Mouse (Mus musculus): ENCODE results near the gene Zmiz1. TPM values are rescaled to one million over a fixed set of nuclear protein-coding genes. Genes with fewer than 3 reads are reported as not detected.

Gene Zmiz1
- polyA plus RNA-seq, 1 experiment: 34.5 TPM

DNA sequence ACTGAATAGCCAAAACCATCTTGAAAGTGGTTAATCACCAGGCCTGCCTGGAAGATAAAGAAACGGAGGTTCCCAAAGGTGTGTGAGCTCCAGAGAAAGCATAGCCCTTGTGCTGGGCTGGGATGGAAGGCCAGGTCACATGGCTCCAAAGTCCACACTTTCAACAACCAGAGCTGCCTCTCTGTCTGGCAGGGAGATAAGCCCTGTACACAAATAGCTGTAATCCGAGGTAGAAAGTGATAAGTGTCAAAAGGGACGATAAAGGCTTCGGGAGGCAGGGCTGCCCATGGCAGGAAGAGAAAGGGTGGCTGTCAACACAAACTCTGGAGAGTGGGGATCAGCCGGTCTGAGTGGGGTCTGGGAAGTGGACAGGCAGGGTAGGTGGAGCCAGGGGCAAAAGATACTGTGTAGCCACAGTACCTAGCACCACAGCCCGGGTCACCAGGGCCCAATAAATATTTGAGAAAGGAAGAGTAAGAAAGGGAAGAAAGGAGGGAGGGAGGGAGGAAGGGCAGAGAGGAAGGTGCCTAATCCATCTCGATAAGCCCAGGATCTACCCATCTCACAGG is 7.8 kb upstream of the Zmiz1 start:
- no peak overlapping the region for H3K4me3 ChIP-seq
- no peak overlapping the region for H3K4me2 ChIP-seq (ENCODE audit: low read depth)
- H3K36me3 ChIP-seq (ENCODE audit: control insufficient read depth, insufficient read depth): no peaks in the 10 kb centered on the region
- no peaks in the 10 kb centered on the region for H3K79me2 ChIP-seq (ENCODE audit: control insufficient read depth, insufficient read depth)
- TF ChIP-seq POLR2AphosphoS2 (IDR thresholded peaks at IDR 0.05; ENCODE audit: insufficient read length, low read depth): no peak
- no peak for TF ChIP-seq CEBPB (IDR thresholded peaks at IDR 0.05; ENCODE audit: insufficient read depth, poor library complexity, severe bottlenecking)
- no peak for TF ChIP-seq MAX (IDR thresholded peaks at IDR 0.05; ENCODE audit: low read depth)
- no peak for TF ChIP-seq MYOG (IDR thresholded peaks at IDR 0.05; ENCODE audit: control insufficient read depth in 1 of 3, insufficient read depth in 1 of 3, insufficient read length in 2 of 3, low read depth in 2 of 3)
- TF ChIP-seq E2F4 (IDR thresholded peaks at IDR 0.05; ENCODE audit: insufficient read depth): no peak
- TF ChIP-seq MYOD1 (IDR thresholded peaks at IDR 0.05; ENCODE audit: control insufficient read depth in 1 of 3, insufficient read length in 2 of 3, low read depth in 2 of 3): no peak
- no peak for TF ChIP-seq REST (IDR thresholded peaks at IDR 0.05; ENCODE audit: insufficient read depth, insufficient read length)
- no peak overlapping the region for H3ac ChIP-seq (ENCODE audit: control insufficient read depth, insufficient read length)
- no peaks in the 10 kb centered on the region for H3K27me3 ChIP-seq (ENCODE audit: control insufficient read depth, insufficient read depth, insufficient read length)

DNA sequence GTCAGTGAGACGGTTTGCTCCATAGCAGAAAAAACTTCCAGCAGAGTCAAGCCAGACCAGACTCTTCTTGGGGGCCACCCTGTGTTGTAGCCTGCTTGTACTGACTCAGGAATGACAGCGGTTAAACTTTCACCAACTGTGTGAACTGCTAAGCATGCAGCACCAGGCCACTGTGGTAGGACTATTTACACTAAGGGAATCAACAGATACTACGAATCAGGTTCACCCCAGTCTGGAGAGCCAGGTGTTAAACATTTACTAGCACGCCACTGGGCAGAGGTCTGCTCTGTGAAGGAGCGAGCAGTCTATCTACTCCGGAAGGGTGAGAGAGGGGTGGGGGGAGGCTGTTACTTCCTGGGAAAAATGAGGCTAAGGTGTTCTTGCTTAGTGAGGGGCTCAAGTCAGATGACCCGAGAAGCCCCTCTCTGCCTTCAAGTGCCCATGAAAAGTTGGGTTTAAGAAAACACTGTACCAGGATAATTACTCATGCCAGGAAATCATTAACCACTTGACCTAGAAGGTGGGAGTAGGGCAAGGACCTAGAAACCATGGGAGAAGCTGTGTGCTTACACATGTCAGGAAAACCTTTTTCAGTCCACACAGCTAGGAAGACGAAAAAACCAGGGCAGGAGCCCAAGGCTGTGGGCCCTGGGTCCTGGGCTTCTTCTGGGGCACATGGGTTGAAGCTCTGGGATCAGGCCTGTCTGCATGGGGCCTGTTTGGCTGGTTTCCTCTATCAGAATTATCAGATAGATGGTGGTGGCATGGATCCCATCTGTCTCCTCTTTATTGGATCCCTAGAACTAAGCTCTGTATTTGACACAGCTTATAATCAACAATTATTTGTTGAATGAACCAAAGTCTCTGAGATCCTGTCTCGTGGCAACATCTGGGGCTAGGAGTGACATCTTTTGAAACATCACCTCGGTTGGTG is 7.0 kb upstream of the Zmiz1 start:
- H3ac ChIP-seq (ENCODE audit: control insufficient read depth, insufficient read length): no peak overlapping the region
- no peak for TF ChIP-seq TCF3 (IDR thresholded peaks at IDR 0.05; ENCODE audit: insufficient read length, low read depth)
- TF ChIP-seq POLR2A (IDR thresholded peaks at IDR 0.05; ENCODE audit: insufficient read length, low read depth): no peak
- no peak for TF ChIP-seq TCF12 (IDR thresholded peaks at IDR 0.05; ENCODE audit: insufficient read depth, poor library complexity, severe bottlenecking)
- no peak for TF ChIP-seq MAX (IDR thresholded peaks at IDR 0.05; ENCODE audit: low read depth)
- no peak for TF ChIP-seq MYOD1 (IDR thresholded peaks at IDR 0.05; ENCODE audit: control insufficient read depth in 1 of 3, insufficient read length in 2 of 3, low read depth in 2 of 3)
- TF ChIP-seq E2F4 (IDR thresholded peaks at IDR 0.05; ENCODE audit: insufficient read depth): no peak
- no peak for TF ChIP-seq USF1 (IDR thresholded peaks at IDR 0.05; ENCODE audit: low read depth)
- no peak for TF ChIP-seq REST (IDR thresholded peaks at IDR 0.05; ENCODE audit: insufficient read depth, insufficient read length)
- TF ChIP-seq POLR2AphosphoS2 (IDR thresholded peaks at IDR 0.05; ENCODE audit: insufficient read length, low read depth): no peak
- no peak for TF ChIP-seq MYOG (IDR thresholded peaks at IDR 0.05; ENCODE audit: control insufficient read depth in 1 of 3, insufficient read depth in 1 of 3, insufficient read length in 2 of 3, low read depth in 2 of 3)
- no peak for TF ChIP-seq CEBPB (IDR thresholded peaks at IDR 0.05; ENCODE audit: insufficient read depth, poor library complexity, severe bottlenecking)
- no peak for TF ChIP-seq SRF (IDR thresholded peaks at IDR 0.05; ENCODE audit: control insufficient read depth, insufficient read length, low read depth)
- H3K79me2 ChIP-seq (ENCODE audit: control insufficient read depth, insufficient read depth): no peaks in the 10 kb centered on the region
- no peak overlapping the region for H3K4me3 ChIP-seq
- no peaks in the 10 kb centered on the region for H3K27me3 ChIP-seq (ENCODE audit: control insufficient read depth, insufficient read depth, insufficient read length)
- H3K4me2 ChIP-seq (ENCODE audit: low read depth): no peak overlapping the region
- no peaks in the 10 kb centered on the region for H3K36me3 ChIP-seq (ENCODE audit: control insufficient read depth, insufficient read depth)

DNA sequence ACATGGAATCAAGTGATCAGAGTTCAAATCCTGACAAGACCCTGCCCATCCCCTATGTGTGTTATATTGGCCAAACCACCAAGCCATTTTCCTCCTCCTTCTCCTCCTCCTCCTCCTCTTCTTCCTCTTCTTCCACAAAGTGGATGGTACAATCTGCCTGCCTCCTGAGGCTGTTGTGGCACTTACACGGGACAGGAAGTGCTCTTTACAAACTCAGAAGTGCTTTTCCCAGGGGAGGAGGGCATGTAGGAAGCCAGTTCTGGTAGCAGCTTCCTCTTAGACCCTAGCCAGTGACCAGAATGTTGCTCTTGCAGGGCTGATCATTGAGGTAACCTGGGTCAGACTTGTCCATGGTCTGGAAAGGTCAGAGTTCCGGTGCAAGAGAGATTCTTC is 6.4 kb upstream of the Zmiz1 start:
- Histone ChIP-seq H3K4me3 (no peak overlapping the region), H3K4me2 (ENCODE audit: low read depth) (no peak overlapping the region), H3K79me2 (ENCODE audit: control insufficient read depth, insufficient read depth) (no peaks in the 10 kb centered on the region), H3K36me3 (ENCODE audit: control insufficient read depth, insufficient read depth) (no peaks in the 10 kb centered on the region), H3K27me3 (ENCODE audit: control insufficient read depth, insufficient read depth, insufficient read length) (no peaks in the 10 kb centered on the region), H3ac (ENCODE audit: control insufficient read depth, insufficient read length) (no peak overlapping the region)
- TF ChIP-seq POLR2AphosphoS2 (IDR thresholded peaks at IDR 0.05; ENCODE audit: insufficient read length, low read depth) (no peak), MAX (IDR thresholded peaks at IDR 0.05; ENCODE audit: low read depth) (no peak), E2F4 (IDR thresholded peaks at IDR 0.05; ENCODE audit: insufficient read depth) (no peak), MYOD1 (IDR thresholded peaks at IDR 0.05; ENCODE audit: control insufficient read depth in 1 of 3, insufficient read length in 2 of 3, low read depth in 2 of 3) (no peak), TCF3 (IDR thresholded peaks at IDR 0.05; ENCODE audit: insufficient read length, low read depth) (no peak), TCF12 (IDR thresholded peaks at IDR 0.05; ENCODE audit: insufficient read depth, poor library complexity, severe bottlenecking) (no peak), CEBPB (IDR thresholded peaks at IDR 0.05; ENCODE audit: insufficient read depth, poor library complexity, severe bottlenecking) (no peak), USF1 (IDR thresholded peaks at IDR 0.05; ENCODE audit: low read depth) (no peak), POLR2A (IDR thresholded peaks at IDR 0.05; ENCODE audit: insufficient read length, low read depth) (no peak), MYOG (IDR thresholded peaks at IDR 0.05; ENCODE audit: control insufficient read depth in 1 of 3, insufficient read depth in 1 of 3, insufficient read length in 2 of 3, low read depth in 2 of 3) (no peak), REST (IDR thresholded peaks at IDR 0.05; ENCODE audit: insufficient read depth, insufficient read length) (no peak), SRF (IDR thresholded peaks at IDR 0.05; ENCODE audit: control insufficient read depth, insufficient read length, low read depth) (no peak)

DNA sequence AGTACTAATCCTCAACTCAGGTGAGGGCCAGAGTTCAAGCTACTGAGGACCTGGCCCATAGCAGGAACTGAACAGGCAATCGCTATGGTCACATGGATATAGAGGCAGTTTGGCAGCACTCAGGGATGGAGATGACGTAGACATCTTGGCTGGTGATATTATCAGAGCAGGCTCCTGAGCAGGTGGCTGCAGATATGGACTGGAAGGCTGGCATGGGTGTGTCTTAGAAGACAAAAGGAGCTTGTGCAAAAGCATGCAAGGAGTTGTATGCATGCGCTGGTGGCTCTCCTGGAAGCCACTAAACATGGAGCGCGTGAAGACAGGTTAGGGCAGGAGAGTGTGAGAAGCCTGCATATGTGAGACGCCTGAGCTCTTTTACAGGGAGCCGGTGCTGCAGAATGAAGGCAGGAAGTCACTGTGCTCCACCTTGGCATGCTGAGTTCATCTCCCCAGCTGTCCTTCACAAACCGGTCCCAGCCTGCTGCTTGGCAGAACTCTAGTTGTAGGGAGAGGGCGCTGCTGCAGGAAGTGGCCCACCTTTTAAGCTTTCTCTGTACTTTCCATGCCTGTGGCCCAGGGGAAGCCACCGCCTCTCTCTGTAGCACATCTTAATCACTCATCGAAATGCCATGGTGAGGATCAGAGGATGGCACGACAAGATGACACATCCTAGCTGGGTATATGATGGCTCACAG is 4.8 kb upstream of the Zmiz1 start:
- TF ChIP-seq MYOD1 (IDR thresholded peaks at IDR 0.05; ENCODE audit: control insufficient read depth in 1 of 3, insufficient read length in 2 of 3, low read depth in 2 of 3): no peak
- TF ChIP-seq CEBPB (IDR thresholded peaks at IDR 0.05; ENCODE audit: insufficient read depth, poor library complexity, severe bottlenecking): no peak
- no peak for TF ChIP-seq MAX (IDR thresholded peaks at IDR 0.05; ENCODE audit: low read depth)
- TF ChIP-seq USF1 (IDR thresholded peaks at IDR 0.05; ENCODE audit: low read depth): no peak
- no peak for TF ChIP-seq MYOG (IDR thresholded peaks at IDR 0.05; ENCODE audit: control insufficient read depth in 1 of 3, insufficient read depth in 1 of 3, insufficient read length in 2 of 3, low read depth in 2 of 3)
- TF ChIP-seq TCF3 (IDR thresholded peaks at IDR 0.05; ENCODE audit: insufficient read length, low read depth): no peak
- no peak for TF ChIP-seq REST (IDR thresholded peaks at IDR 0.05; ENCODE audit: insufficient read depth, insufficient read length)
- no peak for TF ChIP-seq TCF12 (IDR thresholded peaks at IDR 0.05; ENCODE audit: insufficient read depth, poor library complexity, severe bottlenecking)
- TF ChIP-seq SRF (IDR thresholded peaks at IDR 0.05; ENCODE audit: control insufficient read depth, insufficient read length, low read depth): no peak
- TF ChIP-seq POLR2AphosphoS2 (IDR thresholded peaks at IDR 0.05; ENCODE audit: insufficient read length, low read depth): no peak
- no peak for TF ChIP-seq POLR2A (IDR thresholded peaks at IDR 0.05; ENCODE audit: insufficient read length, low read depth)
- no peak for TF ChIP-seq E2F4 (IDR thresholded peaks at IDR 0.05; ENCODE audit: insufficient read depth)
- Histone ChIP-seq H3K4me2 (ENCODE audit: low read depth) (no peak overlapping the region), H3K79me2 (ENCODE audit: control insufficient read depth, insufficient read depth) (no peaks in the 10 kb centered on the region), H3K4me3 (no peak overlapping the region), H3K27me3 (ENCODE audit: control insufficient read depth, insufficient read depth, insufficient read length) (no peaks in the 10 kb centered on the region), H3ac (ENCODE audit: control insufficient read depth, insufficient read length) (no peak overlapping the region), H3K36me3 (ENCODE audit: control insufficient read depth, insufficient read depth) (no peaks in the 10 kb centered on the region)
